Mouse (Mus musculus) bone marrow macrophage, adult 2 months (primary cell): Measurements from ENCODE around the gene Spred1.

ENCODE experiments used
- CTCF ChIP-seq: IDR thresholded peaks from 2 replicates; pipeline ENCODE4 v1.5.1; 2012; ENCODE audit warnings: low read depth, mild to moderate bottlenecking, low read length, moderate library complexity
- POLR2A ChIP-seq: IDR thresholded peaks from 2 replicates; pipeline ENCODE4 v1.6.1; 2012; ENCODE audit warnings: mild to moderate bottlenecking, low read depth, low read length, borderline replicate concordance

DNA sequence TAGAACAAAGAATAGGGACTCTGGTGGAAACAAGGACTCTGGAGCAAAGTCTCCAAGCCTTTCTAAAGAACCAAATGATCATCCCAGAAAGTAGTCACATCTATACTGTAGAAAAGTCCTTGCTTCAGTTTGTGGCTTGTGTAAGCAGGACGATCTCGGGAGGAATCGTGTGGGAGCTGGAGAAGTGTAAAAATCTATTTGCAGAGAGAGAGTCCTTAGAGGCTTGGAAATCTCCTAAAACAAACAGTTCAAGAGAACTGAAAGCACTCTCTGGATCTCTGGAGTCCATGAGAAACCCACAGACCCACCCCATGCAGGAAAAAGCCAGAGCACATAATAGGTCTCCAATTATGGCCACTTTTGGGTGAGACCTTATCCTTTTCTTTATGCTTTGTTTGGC, 31.1 kb upstream of the Spred1 start:
- no peak for TF ChIP-seq CTCF
- TF ChIP-seq POLR2A = no peak
